Mouse (Mus musculus) left cerebral cortex, postnatal 36 days (tissue): ENCODE results near the gene Dnah7a. TPM values are rescaled to one million over a fixed set of nuclear protein-coding genes. Genes with fewer than 3 reads are reported as not detected.
"Not testable (repeated sequence)": the region's sequence is repeated elsewhere in the genome, so short reads cannot be mapped to it uniquely, and the experiment has no call there.

Source experiments
- DNase-seq, 2 experiments: peaks; one replicate each; pipeline ENCODE4 v3.0.0; 2021 to 2022; ENCODE audit warnings: low spot score in 2 of 2, mixed read lengths in 1 of 2
- intact Hi-C: fragments of 180-260 bp; cut with DNase I; formaldehyde crosslinking; loops from one replicate; pipeline ENCODE4 v1.15.1; 2025
- microRNA-seq: library from miRNA; unstranded; fragments of <30 nt; microRNA quantifications from one replicate; pipeline ENCODE4 v1.2.0, GENCODE M21; 2022
- total RNA-seq, 2 experiments: library from RNA; stranded (reverse); gene quantifications; 2 replicates each; pipeline ENCODE4 v1.2.3; 2021

Dnah7a gene
- total RNA-seq, 2 experiments from 2014 or later = 6.1 to 7.3 TPM

DNA sequence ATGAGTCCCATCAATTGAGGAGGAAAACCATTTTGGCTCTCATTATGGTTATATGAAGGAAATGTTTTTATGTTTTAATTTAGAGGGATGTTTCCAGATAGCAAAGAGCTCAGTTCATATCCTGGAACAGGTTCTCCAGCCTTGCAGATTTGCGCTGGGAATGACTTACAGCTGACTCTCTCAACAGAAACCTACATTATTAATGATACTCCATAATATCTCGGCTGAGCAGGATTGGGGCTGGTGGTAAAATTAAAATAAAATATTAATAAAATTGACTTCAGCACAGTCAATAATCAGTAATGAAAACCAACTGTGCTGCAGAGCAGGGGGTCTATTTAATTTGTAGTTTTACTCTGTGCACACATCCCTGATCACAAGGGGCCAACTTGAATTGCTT is 274.2 kb downstream of the Dnah7a start:
- DNase-seq, intact Hi-C loops: not testable (repeated sequence)

DNA sequence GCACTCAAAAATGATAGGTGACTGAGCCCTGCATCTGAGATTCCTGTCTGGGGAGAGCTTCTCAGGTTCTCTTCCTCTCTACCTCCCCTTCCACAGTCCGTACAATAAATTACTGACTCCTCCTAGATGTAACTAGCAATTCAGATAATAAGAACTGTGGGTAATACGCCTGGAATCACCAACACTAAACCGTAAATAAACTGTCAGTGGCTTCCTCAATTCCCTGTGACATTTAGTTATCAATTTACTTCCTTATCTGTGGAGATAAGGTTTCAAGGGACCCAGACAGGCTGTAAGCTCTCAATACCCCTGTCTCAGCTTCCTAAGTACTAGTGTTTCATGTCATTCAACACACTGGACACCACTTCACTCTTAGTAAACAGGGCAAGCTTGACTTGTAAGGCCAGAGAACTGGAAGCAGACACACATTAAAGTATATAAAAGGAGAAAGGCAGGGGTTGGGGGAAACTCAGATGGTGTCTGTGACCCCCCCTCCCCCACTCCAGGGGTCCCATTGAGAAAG is 300.7 kb downstream of the Dnah7a start:
- DNase-seq = no peak
- intact Hi-C loops = no loop called here

DNA sequence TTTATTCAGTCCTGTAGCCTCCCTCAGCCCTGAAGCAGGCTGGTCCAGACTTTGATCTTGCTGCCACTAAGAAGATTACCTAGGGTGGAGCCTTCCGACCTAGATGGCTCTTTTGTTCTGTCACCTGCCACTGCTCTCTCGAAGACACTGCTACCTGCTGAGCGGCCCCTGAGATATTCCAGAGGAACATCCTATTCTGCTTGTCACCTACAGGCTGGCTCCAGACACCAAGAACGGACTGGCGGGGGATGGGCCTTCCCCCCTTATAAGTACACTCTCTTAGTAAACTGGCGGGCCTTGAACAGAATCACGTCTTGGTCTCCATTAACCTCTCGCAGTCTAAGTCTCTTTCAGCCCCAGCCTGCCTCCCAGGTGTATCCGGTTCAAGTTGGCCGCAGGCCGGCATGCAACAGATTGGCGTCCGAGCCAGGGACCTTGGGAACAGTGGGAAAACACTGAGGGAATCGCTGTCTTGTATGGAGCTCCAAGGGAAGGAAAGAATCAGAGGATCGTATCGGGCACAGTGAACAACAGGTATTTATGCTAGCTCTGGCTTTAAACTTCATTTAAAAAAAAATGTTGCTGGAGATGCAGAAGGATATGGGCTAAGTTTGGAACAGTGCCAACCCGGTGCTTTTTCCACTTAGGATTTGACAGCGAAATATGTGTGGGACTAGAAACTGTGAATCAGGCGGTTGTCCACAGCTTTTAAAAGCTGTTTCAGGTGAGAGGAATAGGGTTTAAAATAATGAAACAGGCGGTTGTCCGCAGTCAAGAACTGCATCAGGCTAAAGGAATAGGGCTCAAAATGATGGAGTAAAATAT is 312.4 kb downstream of the Dnah7a start:
- DNase-seq = peak; percentile 8 to 27
- intact Hi-C loops = not testable (repeated sequence)

DNA sequence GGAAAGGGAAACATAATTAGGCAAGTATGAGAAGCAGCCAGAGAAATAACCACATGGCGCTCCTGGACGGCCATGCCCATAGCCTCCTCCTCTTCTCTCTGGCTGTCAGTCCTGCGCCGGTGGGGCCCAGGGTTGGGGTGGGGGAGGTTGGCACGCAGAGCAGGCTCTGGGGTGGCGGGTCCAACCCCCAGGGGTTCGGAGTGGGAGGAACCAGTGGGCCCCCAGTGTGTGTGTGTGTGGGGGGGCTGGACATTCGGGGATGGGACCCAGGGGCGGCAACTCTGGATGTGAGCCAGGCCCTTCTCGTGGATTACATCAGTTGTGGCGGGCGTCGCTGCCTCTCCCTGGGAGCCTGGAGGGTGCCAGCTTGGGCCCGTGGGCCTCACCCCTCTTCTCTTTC is 317.8 kb downstream of the Dnah7a start:
- intact Hi-C loops = no loop called here
- DNase-seq = no peak

DNA sequence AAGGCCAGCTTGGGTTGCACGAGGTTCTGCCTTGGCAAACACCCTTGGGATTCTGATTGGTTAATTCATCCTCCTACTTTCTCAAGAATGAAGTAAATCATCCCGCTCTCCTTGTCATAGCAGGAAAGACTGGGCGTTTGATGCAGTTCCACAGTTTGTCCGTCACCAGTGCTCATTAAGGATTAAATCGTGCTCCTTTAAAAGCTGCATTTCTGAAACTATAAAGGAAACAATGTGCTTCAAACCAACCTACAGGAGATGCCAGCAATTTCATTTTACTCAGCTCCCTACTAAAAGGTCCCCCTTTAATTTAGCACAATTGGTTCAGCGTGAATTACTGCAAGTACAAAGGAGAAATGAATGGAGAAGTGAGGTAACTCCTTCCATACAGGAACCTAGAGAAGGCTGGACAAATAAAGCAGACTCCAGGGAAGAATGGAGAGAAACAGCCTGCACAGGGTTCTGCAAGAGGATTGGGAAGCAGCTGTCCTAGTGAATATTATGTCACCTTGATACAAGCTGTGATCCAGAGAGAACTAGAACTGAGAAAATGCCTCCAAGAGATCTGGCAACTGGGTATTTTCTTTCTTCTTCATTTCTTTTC is 322.4 kb downstream of the Dnah7a start:
- DNase-seq = no peak
- intact Hi-C loops = no loop called here

DNA sequence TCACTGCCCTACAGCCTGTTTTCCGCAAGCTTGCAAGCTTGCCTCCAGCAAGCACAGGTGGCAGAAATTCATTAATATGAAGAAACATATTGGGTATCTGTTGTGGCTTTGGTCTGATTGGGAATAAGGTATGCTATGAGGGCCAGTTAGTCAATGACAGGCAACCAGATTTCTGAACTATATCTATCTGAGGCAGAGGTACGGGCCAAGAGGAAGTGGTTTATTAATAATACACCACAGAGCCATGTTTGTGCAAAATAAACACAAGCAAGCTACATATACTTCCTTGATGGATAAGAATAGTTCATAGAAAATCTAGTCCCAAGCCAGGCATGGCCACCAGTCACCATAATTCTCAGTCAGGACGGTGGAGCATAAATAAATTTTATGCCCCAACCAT is 328.9 kb downstream of the Dnah7a start:
- intact Hi-C loops = no loop called here
- no peak for DNase-seq

DNA sequence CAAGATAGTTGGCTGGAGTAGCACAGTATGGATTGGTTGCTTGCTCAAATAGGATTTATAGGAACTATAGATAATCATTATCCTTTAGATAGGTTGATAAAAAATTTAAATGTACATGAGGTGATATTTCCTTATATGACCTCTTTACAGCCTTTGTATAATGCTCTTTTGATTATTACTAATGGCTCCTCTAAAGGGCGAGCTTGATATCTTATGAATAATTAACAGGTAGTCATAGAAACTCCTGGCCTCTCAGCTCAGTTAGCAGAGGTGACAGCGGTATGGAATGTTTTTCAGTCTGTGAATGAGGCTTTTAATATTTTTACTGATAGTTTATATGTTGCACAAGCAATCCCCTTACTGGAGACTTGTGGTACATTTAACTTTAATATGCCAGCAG is 330.6 kb downstream of the Dnah7a start:
- intact Hi-C loops = not testable (repeated sequence)

DNA sequence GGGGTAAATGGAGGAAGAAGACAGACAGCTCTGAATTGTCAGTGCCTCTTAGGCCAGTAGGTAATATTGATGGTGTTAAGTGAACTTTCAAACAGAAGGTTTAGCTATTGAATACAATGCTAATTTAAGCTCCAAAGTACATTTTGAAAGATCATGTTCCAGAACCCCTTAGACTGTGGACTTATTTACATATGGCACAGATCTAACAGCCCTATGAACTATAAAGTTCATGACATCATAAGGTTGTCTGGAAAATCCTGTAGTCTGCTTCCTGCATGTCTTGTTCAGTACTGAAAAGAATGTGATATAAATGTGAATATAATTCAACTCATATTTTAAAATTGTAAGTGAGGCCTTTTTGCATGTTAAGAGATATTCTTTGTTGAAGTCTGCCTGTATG is 347.6 kb downstream of the Dnah7a start:
- intact Hi-C loops = no loop called here
- DNase-seq = no peak

More for the DNA sequence above, 330.6 kb downstream of the Dnah7a start:
- not testable (repeated sequence) for DNase-seq

DNA sequence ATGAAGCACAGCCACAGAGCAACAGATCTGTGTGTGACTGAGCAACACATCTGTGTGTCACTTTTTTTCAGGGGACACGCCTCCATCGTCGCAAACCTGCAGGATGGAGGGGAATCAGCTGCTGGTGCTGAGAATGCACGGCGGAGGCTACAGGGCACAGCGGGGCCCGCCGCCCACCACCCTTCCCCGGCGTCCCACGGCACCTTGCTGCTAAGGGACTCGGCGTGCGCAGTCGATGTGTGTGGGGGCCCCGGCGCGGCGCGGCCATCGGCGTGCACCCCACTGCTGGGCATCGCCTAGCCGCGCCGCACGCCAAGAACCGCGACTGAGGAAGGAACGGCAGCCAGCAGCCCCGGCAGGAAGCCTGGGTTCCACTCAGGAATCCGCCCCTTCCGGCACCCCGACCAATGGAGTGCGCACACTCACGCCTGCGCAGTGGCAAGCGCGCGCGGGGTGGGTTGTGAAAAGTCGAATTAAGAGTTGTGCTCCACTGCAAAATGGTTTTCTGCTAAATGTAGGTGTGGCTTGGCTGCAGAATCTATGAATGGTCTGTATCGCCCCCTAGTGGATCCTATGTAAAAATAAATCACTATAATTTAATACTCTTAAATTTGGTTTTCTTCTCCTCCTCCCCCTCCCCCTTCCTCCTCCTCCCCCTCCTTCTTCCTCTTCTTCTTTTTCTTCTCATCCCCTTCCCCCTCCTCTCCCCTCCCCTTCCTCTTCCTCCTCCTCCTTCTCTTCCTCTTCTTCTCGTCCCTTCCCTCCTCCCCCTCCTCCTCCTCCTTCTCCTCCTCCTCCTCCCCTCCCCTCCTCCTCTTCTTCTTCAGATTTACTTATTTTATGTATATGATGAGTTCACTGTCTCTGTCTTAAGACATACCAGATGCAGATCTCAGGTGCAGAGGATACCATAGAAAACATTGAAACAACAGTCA is 354.0 kb downstream of the Dnah7a start, which contains the start of the genes Asdurf, Gm28551 and Asnsd1:
Gene Asdurf (minus strand): TSS at position 293 of the 935 bp plus-strand sequence.
Gene Gm28551 (minus strand): TSS at position 341 of the 935 bp plus-strand sequence.
Gene Asnsd1 (minus strand): TSS at position 426 of the 935 bp plus-strand sequence.
- DNase-seq = peak; percentile 97 to 98
- intact Hi-C loops = loop anchor here (2.0 kb wide), 1 partner anchor 300 kb away; no protein-coding TSS in a partner anchor

Small RNA genes within 50 kb of the gene (microRNA-seq; reads per million reads assigned to microRNA genes)
- not detected for gene Gm25240

Other genes with a start within 250 kb of the Dnah7a start
- gene Stk17b, start 78.4 kb upstream of the Dnah7a start, total RNA-seq = 1 to 10 TPM; 7.4 to 8.7 TPM